In the genomic region with DNA sequence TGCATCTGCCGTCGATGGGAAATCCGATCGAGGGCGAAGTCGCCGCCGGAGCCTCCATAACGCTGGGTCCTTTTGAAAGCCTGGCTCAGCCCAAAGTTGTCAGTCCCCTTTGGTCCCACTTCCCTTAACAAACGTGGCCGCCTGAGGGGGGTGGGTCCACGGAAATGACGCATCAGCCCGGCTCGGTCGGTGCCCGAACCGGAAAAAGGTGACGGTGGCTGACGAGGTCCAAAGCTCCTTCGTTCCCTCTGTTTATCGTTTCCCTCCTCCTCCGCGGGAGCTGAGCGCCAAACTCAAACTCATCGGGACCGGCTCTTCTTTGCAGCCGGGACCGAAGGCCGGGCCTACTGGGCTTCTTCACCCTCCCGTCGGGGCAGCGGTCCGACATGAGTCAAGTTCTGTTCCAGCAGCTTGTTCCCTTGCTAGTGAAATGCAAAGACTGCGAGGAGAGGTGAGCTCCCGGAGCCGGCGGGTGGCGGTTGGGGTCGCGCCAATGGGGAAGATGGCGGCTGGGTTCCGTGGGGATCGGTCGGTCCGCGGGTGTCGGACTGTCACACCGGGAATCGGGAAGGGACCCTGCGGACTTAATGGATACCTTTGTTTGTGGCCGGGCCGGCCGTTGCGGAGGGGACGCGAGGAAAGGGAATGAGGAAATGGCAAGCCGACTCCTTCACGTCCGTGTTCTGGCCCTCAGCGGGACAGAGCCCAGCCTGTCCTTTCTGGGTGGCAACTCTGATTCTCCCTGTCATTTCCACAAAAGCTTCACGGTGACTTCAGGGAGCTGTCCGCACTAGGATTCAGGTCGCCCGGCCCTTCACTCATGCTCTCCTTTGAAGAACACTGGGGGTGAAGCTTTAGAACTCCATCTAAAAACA, we compare ENCODE assay signal across 7 mouse cellular contexts. TPM values are rescaled to one million over a fixed set of nuclear protein-coding genes. Genes with fewer than 3 reads are reported as not detected.
DNase-seq lines count a peak whose midpoint lies in the region; ATAC-seq lines count a peak whose summit lies in the region.

A gene (plus strand): TSS at position 255 of the 875 bp plus-strand sequence.

- no peaks in the 10 kb centered on the region for H3K9me3 ChIP-seq in embryonic facial prominence, embryonic 12.5 days
- H3K9me3 ChIP-seq in limb, embryonic 11.5 days (ENCODE audit: control insufficient read depth, low read length) = no peaks in the 10 kb centered on the region
- H3K9me3 ChIP-seq in midbrain, embryonic 14.5 days (ENCODE audit: control insufficient read depth, low read length) = no peaks in the 10 kb centered on the region

- peak within 1 kb of the TSS; percentile 84 for H3K27ac ChIP-seq in embryonic facial prominence, embryonic 12.5 days
- no peak within 1 kb of the TSS for H3K27ac ChIP-seq in limb, embryonic 11.5 days (replicated peaks; ENCODE audit: low read depth, low read length)
- peak within 1 kb of the TSS; percentile 81 for H3K27ac ChIP-seq in midbrain, embryonic 14.5 days (replicated peaks; ENCODE audit: low read depth, low read length)

- H3K36me3 ChIP-seq in embryonic facial prominence, embryonic 12.5 days = peaks cover 18% of the 10 kb centered on the region
- H3K36me3 ChIP-seq in limb, embryonic 11.5 days (ENCODE audit: control insufficient read depth, insufficient read depth, low read length) = peaks cover 4% of the 10 kb centered on the region; the same call in 1 of the 2 replicates
- H3K36me3 ChIP-seq in midbrain, embryonic 14.5 days (ENCODE audit: control insufficient read depth, insufficient read depth, low read length) = peaks cover 20% of the 10 kb centered on the region

- H3K9ac ChIP-seq in embryonic facial prominence, embryonic 12.5 days = peak within 1 kb of the TSS; percentile 86
- peak within 1 kb of the TSS; percentile 84 for H3K9ac ChIP-seq in limb, embryonic 11.5 days (ENCODE audit: low read length)
- H3K9ac ChIP-seq in midbrain, embryonic 14.5 days (replicated peaks; ENCODE audit: low read length) = peak within 1 kb of the TSS; percentile 61

- under 1% methylated on average over 65 of the region's 65 CpGs for WGBS in embryonic facial prominence, embryonic 12.5 days
- under 1% methylated on average over 65 of the region's 65 CpGs for WGBS in limb, embryonic 11.5 days
- WGBS in midbrain, embryonic 14.5 days = 0% methylated on average over 65 of the region's 65 CpGs

- peaks cover 3% of the 10 kb centered on the region; the same call in 1 of the 2 replicates for H3K4me1 ChIP-seq in embryonic facial prominence, embryonic 12.5 days
- no peaks in the 10 kb centered on the region for H3K4me1 ChIP-seq in limb, embryonic 11.5 days (ENCODE audit: control insufficient read depth, insufficient read depth, low read length)
- peaks cover 13% of the 10 kb centered on the region for H3K4me1 ChIP-seq in midbrain, embryonic 14.5 days (ENCODE audit: control insufficient read depth, insufficient read depth, low read length)

- peak; percentile 99 for DNase-seq in adrenal gland, postnatal 25 days
- peak; percentile 100 for DNase-seq in heart, adult 11 months
- peak; percentile 98 for DNase-seq in kidney, adult 18-20 months
- DNase-seq in limb, embryonic 11.5 days (ENCODE audit: low spot score) = peak; percentile 99
- peak; percentile 99 for DNase-seq in midbrain, embryonic 14.5 days
- peak; percentile 90 to 98 for DNase-seq in spleen, adult 18-20 months

- peak within 1 kb of the TSS; percentile 86 for H3K4me3 ChIP-seq in embryonic facial prominence, embryonic 12.5 days
- peak within 1 kb of the TSS; percentile 61 for H3K4me3 ChIP-seq in limb, embryonic 11.5 days (ENCODE audit: low read depth, low read length)
- peak within 1 kb of the TSS; percentile 86 for H3K4me3 ChIP-seq in midbrain, embryonic 14.5 days (replicated peaks; ENCODE audit: low read depth, low read length)

- H3K4me2 ChIP-seq in embryonic facial prominence, embryonic 12.5 days (replicated peaks) = peak within 1 kb of the TSS; percentile 70
- H3K4me2 ChIP-seq in limb, embryonic 11.5 days (ENCODE audit: low read depth, severe bottlenecking) = peak within 1 kb of the TSS; percentile 49
- H3K4me2 ChIP-seq in midbrain, embryonic 14.5 days (ENCODE audit: low read length) = peak within 1 kb of the TSS; percentile 87

- no peaks in the 10 kb centered on the region for H3K27me3 ChIP-seq in embryonic facial prominence, embryonic 12.5 days
- no peaks in the 10 kb centered on the region for H3K27me3 ChIP-seq in limb, embryonic 11.5 days (ENCODE audit: control insufficient read depth, insufficient read depth, low read length)
- H3K27me3 ChIP-seq in midbrain, embryonic 14.5 days (ENCODE audit: control insufficient read depth, insufficient read depth, low read length) = no peaks in the 10 kb centered on the region

- peak; percentile 92 for ATAC-seq in embryonic facial prominence, embryonic 12.5 days (ENCODE audit: insufficient number of reproducible peaks, insufficient read depth, low FRiP score, low TSS enrichment)
- ATAC-seq in limb, embryonic 11.5 days (ENCODE audit: insufficient number of reproducible peaks, low FRiP score, low TSS enrichment, low read depth) = peak; percentile 94
- peak; percentile 97 for ATAC-seq in midbrain, embryonic 14.5 days (ENCODE audit: low FRiP score, low TSS enrichment)

RNA-seq across cellular contexts. Expression of the gene that starts here (rescaled TPM):
- 3.5 and 4.7 TPM in 2 replicates for total RNA-seq in adrenal gland, postnatal 25 days (2021)
- 30.1 and 30.9 TPM in 2 replicates for polyA plus RNA-seq in embryonic facial prominence, embryonic 12.5 days (2016; fragmentation: Nextera tagmentation; extraction: Ambion mirVana)
- polyA plus RNA-seq in limb, embryonic 11.5 days (2014; fragmentation: Nextera tagmentation; extraction: Ambion mirVana) = 34.3 and 39.7 TPM in 2 replicates
- 10.0 and 16.2 TPM in 2 replicates for polyA plus RNA-seq in midbrain, embryonic 14.5 days (2014; fragmentation: Nextera tagmentation; extraction: Ambion mirVana)
